Mouse (Mus musculus): Measurements from ENCODE around the gene Pxmp2.

Pxmp2 gene

DNA sequence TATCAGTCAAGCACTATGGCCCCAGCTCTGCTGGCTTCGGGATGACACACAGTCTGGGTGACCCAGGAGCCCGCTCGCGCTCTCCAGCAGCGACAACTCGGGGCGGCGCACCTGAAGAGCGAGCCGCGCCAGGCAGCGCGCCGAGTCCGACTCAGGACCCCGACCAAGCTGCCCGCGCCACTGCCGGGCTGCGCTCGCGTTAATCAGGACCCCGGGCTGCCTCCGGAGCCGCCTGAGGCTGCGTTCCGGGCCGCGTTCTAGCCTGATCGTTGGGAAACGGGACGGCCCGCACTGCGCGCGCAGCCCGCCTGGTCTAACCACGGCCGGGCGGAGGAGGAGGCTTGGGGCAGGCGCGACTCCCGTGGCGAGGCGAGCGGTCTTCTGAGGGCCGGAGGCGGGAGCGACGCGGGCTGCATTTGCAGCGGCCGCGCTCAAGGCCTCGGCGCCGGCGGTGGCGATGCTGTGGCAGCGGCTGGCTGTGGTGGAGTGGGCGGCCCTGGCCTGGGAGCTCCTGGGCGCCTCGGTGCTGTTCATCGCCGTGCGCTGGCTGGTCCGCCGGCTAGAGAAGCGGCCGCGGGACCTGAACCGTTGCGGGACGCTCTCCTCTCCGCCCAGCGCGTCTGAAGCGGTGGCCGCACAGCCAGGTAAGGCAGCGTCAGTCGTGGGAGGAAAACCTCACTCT lies 55.1 kb downstream of the Pxmp2 start, which contains the start of gene Ankle2:
TSS of gene Ankle2 (plus strand) at position 225 of the 682 bp plus-strand sequence.
- peak; percentile 96 to 98 for DNase-seq (ENCODE audit: low spot score in 2 of 2)

DNA sequence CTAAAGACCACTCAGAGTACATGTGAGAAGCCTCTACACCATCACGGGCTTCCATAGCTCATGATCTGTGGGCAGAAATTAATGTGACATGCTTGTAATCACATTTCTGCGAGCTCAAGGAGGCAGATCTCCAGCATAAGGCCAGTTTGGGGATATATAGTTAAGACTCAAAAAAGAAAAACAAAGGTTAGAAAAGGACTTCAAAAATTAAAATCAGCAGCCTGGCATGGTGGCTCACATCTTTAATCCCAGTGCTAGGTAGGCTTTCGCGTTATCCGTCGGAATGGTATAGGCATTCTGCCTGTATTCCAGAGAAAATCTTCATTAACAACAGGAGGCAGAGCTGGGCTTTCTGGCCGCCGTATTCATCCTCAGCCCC lies 55.6 kb downstream of the Pxmp2 start:
- DNase-seq (ENCODE audit: low spot score in 2 of 2) = peak in 1 of 2 experiments; percentile 15

DNA sequence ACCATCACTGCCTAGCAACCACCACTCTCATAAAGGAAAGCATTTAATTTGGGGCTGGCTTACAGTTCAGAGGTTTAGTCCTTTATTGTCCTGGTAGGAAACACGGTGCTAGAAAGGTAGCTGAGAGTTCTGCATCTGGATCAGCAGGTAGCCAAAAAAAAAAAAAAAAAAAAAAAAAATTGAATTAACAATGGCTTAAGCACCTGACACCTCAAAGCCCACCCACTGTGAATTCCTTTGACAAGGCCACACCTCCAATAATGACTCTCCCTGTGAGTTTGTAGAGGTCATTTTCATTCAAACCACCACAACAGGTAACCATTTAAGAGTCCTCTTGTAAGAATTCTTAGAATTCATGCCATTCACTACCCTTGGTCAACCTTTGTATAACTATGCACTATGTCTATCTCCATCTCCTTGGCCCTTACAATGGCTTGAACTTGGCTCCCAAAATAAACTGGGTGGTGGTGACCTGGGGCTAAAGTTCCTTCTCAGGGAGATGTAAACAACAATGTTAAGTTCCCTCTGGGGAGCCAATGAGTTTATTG lies 58.6 kb downstream of the Pxmp2 start:
- no peak for DNase-seq (ENCODE audit: low spot score in 2 of 2)

DNA sequence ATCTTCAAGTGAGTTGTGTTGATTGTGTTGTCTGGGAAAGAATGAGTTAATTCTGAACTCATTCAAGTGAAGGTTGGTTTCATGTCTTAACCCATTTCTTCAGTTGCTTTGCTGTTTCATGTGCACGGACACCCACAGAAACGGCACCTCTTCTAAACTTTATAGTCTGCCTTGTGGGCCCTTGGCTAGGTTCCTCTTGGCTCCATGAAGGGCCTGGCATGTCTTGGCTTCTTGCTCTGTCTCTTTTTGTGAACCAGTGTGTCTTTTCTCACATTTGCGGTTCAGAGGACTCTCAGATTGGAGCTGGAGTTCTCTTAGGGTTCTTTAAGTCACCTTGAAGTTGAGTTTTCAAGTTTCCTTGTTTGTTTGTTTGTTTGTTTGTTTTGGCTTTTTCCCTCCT lies 60.9 kb downstream of the Pxmp2 start:
- no peak for DNase-seq (ENCODE audit: low spot score in 2 of 2)
